Mouse (Mus musculus) midbrain, postnatal 0 days (tissue): ENCODE data around the gene Cd96. TPM values are rescaled to one million over a fixed set of nuclear protein-coding genes. Genes with fewer than 3 reads are reported as not detected.
A peak's percentile ranks its signal among the peaks of the same experiment; 100 is the strongest.

Experiments
- ATAC-seq: fragments of 200-750 bp; cut with Nextera tagmentation; 2 replicates; pipeline ENCODE4 v1.8.0; 2017; ENCODE audit warnings: moderate number of reproducible peaks, mild to moderate bottlenecking, moderate TSS enrichment, moderate library complexity; ENCODE audit not compliant: low FRiP score
- DNase-seq: peaks from one replicate; pipeline ENCODE4 v3.0.0-alpha.2; 2015; ENCODE audit warnings: low spot score
- H3K27ac ChIP-seq: fragments of 300-500 bp; sonication (generic); 2 replicates; pipeline ENCODE4 v1.5.1; 2014; ENCODE audit warnings: low read depth, mild to moderate bottlenecking, low read length, mixed read lengths
- H3K27me3 ChIP-seq: fragments of 300-500 bp; sonication (generic); 2 replicates; pipeline ENCODE4 v1.6.1; 2014; ENCODE audit warnings: low read length, control low read depth, mixed read lengths; ENCODE audit not compliant: insufficient read depth
- H3K36me3 ChIP-seq: fragments of 300-500 bp; sonication (generic); 2 replicates; pipeline ENCODE4 v1.6.1; 2014; ENCODE audit warnings: low read length, control low read depth, mixed read lengths; ENCODE audit not compliant: insufficient read depth
- H3K4me1 ChIP-seq: fragments of 300-500 bp; sonication (generic); 2 replicates; pipeline ENCODE4 v1.6.1; 2014; ENCODE audit warnings: mild to moderate bottlenecking, control low read depth, antibody characterized with exemption, low read length, mixed read lengths; ENCODE audit not compliant: insufficient read depth
- H3K4me2 ChIP-seq: fragments of 300-500 bp; sonication (generic); 2 replicates; pipeline ENCODE4 v1.6.1; 2014; ENCODE audit warnings: low read depth, mild to moderate bottlenecking, low read length, mixed read lengths; ENCODE audit not compliant: poor library complexity, severe bottlenecking
- H3K4me3 ChIP-seq: fragments of 300-500 bp; sonication (generic); 2 replicates; pipeline ENCODE4 v1.5.1; 2014; ENCODE audit warnings: low read depth, mild to moderate bottlenecking, low read length, moderate library complexity
- H3K9ac ChIP-seq: fragments of 300-500 bp; sonication (generic); replicated peaks from 2 replicates; pipeline ENCODE4 v1.6.1; 2014; ENCODE audit warnings: mild to moderate bottlenecking, low read length, moderate library complexity, mixed read lengths; ENCODE audit not compliant: poor library complexity, severe bottlenecking
- H3K9me3 ChIP-seq: fragments of 300-500 bp; sonication (generic); 2 replicates; pipeline ENCODE4 v1.6.1; 2016; ENCODE audit warnings: low read length, control low read depth
- CTCF ChIP-seq: IDR thresholded peaks from 2 replicates; pipeline ENCODE4 v1.5.1; 2016; ENCODE audit warnings: antibody characterized with exemption, mild to moderate bottlenecking
- WGBS: fragments of 180-500 bp; shearing (Covaris S2); extraction: QIAGEN DNeasy Blood & Tissue Kit; methylation state at CpG from one replicate; pipeline ENCODE4 v1.1.7; 2014; 5-methylcytosine and 5-hydroxymethylcytosine counted together
- polyA plus RNA-seq: library from polyadenylated mRNA; unstranded; fragments of >200 nt; fragmentation: Nextera tagmentation; extraction: Ambion mirVana; gene quantifications from 2 replicates; pipeline ENCODE4 v1.2.1, GENCODE M21; 2015
- total RNA-seq: library from RNA; depleted of rRNA; stranded (reverse); fragments of >200 nt; gene quantifications from 2 replicates; pipeline ENCODE4 v1.2.3, GENCODE M21; 2014

The Cd96 gene
- total and polyA plus RNA-seq, 2 experiments from 2014 or later: 0.11 TPM; not detected in 1

DNA sequence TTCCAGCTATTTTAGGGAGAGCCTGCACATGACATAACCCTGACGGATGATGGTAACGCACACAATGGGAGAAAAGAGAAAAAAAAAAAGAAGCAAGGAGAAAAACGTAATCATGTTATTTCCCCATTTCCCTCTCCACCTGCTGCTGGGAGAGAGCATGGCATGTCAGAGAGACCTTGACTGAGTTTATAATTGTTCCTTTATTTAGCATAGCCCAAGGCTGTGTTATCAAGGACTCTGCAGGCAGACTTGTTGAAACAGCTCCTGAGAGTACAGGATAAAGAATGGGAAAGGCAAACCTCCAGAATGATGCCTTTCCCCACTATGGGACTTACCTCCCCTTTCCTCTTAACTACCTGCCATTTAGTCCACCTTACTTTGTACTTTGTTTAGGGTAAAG lies 26.9 kb upstream of the Cd96 start:
- no peak overlapping the region for H3K27ac ChIP-seq
- no peaks in the 10 kb centered on the region for H3K9me3 ChIP-seq
- H3K4me2 ChIP-seq: no peak overlapping the region
- no peak overlapping the region for H3K4me3 ChIP-seq
- no peaks in the 10 kb centered on the region for H3K27me3 ChIP-seq
- DNase-seq: peak; percentile 5
- ATAC-seq: no peak
- WGBS: 67% methylated on average over 3 of the region's 3 CpGs
- TF ChIP-seq CTCF: no peak; the same call in 1 of the 2 replicates
- H3K9ac ChIP-seq: no peak overlapping the region
- no peaks in the 10 kb centered on the region for H3K36me3 ChIP-seq
- no peaks in the 10 kb centered on the region for H3K4me1 ChIP-seq

DNA sequence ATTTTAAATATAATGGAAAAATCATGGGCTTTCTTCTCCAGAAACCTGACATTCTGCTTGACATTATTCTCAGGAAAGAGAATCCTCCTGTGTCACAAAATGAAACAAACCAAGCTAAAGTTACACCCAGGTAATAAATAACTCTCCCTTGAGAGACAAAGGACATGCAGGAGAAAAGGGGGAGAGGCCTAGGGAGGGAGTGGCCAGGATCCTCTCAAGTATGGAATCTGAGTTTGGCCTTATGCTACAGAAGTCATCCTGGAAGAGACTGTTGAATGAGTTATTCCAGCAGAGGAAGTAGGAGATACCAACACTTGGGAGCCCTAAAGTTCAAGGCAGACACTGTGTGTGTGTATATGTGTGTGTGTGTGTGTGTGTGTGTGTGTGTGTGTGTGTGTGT lies 2.2 kb upstream of the Cd96 start:
- Histone ChIP-seq H3K27me3 (no peaks in the 10 kb centered on the region), H3K36me3 (no peaks in the 10 kb centered on the region), H3K9me3 (no peaks in the 10 kb centered on the region), H3K9ac (no peak overlapping the region), H3K4me2 (no peak overlapping the region), H3K27ac (no peak overlapping the region), H3K4me3 (no peak overlapping the region), H3K4me1 (no peaks in the 10 kb centered on the region)
- DNase-seq (no peak), ATAC-seq (no peak)
- no peak for TF ChIP-seq CTCF

DNA sequence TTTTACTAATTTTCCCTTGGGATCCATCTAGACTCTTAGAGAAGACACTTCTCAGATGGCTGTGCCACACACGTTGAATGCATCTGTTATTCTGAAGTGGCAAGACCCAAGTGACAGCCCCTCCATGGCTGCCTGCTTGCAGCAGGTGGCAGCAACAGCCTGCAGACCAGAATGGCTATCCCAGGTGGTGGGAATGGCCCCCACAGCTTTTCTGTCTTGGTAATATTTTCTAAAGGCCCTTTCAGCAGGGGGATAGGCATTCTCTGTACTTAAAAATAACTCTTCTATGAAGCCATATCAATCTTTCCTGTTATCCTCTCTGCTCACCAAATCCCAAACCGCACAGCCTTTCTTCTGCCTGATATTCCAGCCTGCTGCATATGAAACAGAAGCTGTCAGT lies 1.4 kb upstream of the Cd96 start:
- DNase-seq (peak; percentile 74), ATAC-seq (0 out of 2 replicates have a peak, but pooled peaks have one; percentile 58)
- H3K4me1 ChIP-seq: no peaks in the 10 kb centered on the region
- 29% methylated on average over 2 of the region's 2 CpGs for WGBS
- no peak overlapping the region for H3K4me3 ChIP-seq
- no peaks in the 10 kb centered on the region for H3K36me3 ChIP-seq
- H3K9me3 ChIP-seq: no peaks in the 10 kb centered on the region
- no peak overlapping the region for H3K9ac ChIP-seq
- no peaks in the 10 kb centered on the region for H3K27me3 ChIP-seq
- peak; percentile 80 for TF ChIP-seq CTCF
- H3K4me2 ChIP-seq: no peak overlapping the region
- no peak overlapping the region for H3K27ac ChIP-seq

DNA sequence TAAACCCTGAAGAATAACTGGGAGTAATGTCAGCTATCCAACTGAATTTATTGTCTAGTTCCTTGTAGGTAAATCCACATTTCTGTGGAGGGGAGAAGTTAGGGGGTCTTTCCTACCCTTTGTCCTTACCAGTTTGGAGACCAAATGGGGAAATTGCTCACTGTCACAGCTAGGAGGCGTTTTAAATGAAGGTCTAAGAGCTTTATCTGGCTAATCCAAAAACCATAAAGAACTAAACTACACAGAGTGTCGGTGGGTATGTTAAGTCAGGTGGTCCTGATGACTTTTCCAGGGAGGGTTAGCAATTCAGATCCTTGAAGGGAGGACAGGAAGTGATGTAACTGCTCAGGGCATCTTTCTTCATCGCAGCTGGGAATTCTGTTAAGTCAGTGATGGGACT lies 556 bp upstream of the Cd96 start:
- H3K4me2 ChIP-seq: no peak overlapping the region
- H3K27ac ChIP-seq: no peak overlapping the region
- no peaks in the 10 kb centered on the region for H3K27me3 ChIP-seq
- no peak overlapping the region for H3K4me3 ChIP-seq
- WGBS: 67% methylated on average over 3 of the region's 3 CpGs
- H3K36me3 ChIP-seq: no peaks in the 10 kb centered on the region
- ATAC-seq (no peak), DNase-seq (no peak)
- peak; percentile 29; the same call in 1 of the 2 replicates for TF ChIP-seq CTCF
- no peaks in the 10 kb centered on the region for H3K9me3 ChIP-seq
- H3K9ac ChIP-seq: no peak overlapping the region
- no peaks in the 10 kb centered on the region for H3K4me1 ChIP-seq

DNA sequence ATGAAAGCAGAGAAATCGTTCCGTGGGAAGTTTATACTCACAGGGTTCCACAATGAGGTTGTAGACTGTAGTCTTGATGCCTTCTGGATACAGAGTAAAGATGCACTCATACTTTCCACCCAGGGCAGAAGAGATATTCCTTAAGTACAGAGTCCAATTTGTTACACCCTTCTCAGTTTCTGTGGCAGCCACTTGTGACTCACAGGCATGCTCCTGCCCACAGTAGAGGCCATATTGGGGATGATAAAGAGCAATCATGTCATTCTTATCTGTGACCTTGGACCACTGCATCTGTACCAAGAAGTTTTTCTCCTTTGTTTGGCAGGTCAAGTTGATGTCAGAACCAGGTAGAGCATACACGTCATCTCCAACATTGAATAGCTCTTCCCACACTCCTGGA lies 2.4 kb downstream of the Cd96 start:
- H3K27me3 ChIP-seq: no peaks in the 10 kb centered on the region
- no peak overlapping the region for H3K4me3 ChIP-seq
- ATAC-seq: no peak
- WGBS: 90% methylated on average over 3 of the region's 3 CpGs
- TF ChIP-seq CTCF: no peak
- no peak overlapping the region for H3K4me2 ChIP-seq
- DNase-seq: no peak
- H3K4me1 ChIP-seq: no peaks in the 10 kb centered on the region
- H3K27ac ChIP-seq: no peak overlapping the region
- H3K9me3 ChIP-seq: no peaks in the 10 kb centered on the region
- no peak overlapping the region for H3K9ac ChIP-seq
- no peaks in the 10 kb centered on the region for H3K36me3 ChIP-seq

DNA sequence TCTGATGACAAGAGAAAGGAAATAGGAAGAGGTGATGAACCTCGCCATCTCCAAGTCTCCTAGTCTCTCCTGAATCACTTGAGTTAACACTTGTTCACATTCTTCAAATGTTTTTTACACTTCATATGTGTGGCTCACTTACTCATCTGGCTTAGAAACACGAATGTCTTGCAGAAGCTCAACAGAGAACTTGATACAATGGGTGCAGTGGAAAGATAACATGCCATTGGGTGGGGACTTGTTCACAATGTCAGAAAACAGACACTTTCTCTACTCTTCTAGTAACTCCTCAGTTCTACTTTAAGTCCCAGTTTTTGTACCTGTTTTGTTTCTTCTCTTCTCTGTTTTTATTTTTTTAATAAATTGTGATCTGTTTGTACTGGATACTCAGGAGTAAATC lies 5.3 kb downstream of the Cd96 start:
- no peak overlapping the region for H3K9ac ChIP-seq
- 82% methylated on average over 2 of the region's 2 CpGs for WGBS
- TF ChIP-seq CTCF: no peak

More for the DNA sequence above, 5.3 kb downstream of the Cd96 start:
- ATAC-seq (no peak), DNase-seq (no peak)
- Histone ChIP-seq H3K27ac (no peak overlapping the region), H3K36me3 (no peaks in the 10 kb centered on the region), H3K4me3 (no peak overlapping the region), H3K27me3 (no peaks in the 10 kb centered on the region), H3K4me1 (no peaks in the 10 kb centered on the region), H3K9me3 (no peaks in the 10 kb centered on the region), H3K4me2 (no peak overlapping the region)
